ENCODE assay signal across 8 mouse cellular contexts in the genomic region with DNA sequence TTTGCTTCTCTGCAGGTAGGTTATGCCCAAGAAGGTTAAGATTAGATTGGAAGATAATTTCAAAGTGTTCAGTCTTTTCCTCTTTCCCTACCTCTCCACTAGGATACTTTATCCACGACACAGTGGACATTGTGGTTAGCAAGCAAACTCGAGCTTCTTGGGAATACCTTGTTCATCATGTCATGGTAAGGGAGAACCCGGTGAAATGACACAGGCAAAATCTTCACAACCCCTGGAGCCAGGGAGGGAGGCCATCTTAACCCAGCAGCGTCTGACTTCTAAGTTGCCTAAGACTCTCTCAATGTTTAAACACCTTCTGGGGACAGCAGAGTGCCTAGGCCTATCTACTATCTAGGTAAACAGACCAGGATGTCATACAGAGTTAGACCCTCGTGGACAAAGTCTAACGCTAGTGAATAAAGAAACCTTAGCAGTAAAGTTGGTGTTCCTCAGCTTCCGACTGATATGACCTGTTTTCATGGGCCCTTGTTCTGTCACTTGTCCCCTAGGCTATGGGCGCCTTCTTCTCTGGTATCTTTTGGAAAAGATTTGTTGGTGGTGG. TPM values are rescaled to one million over a fixed set of nuclear protein-coding genes. Genes with fewer than 3 reads are reported as not detected.
DNase-seq lines count a peak whose midpoint lies in the region; ATAC-seq and TF ChIP-seq lines count a peak whose summit lies in the region.

No protein-coding gene starts in this region.

- peak overlapping the region; percentile 96 for H3K27ac ChIP-seq in kidney, postnatal 0 days
- peak overlapping the region; percentile 92 for H3K27ac ChIP-seq in embryonic facial prominence, embryonic 10.5 days (replicated peaks)
- H3K27ac ChIP-seq in limb, embryonic 10.5 days = peak overlapping the region; percentile 90
- H3K27ac ChIP-seq in neural tube, embryonic 15.5 days (replicated peaks) = peak overlapping the region; percentile 90; the same call in 1 of the 2 replicates

- no peak for TF ChIP-seq CTCF in kidney, postnatal 0 days (IDR thresholded peaks at IDR 0.05; ENCODE audit: low read depth)

- peak overlapping the region; percentile 25; the same call in 1 of the 2 replicates for H3K9ac ChIP-seq in kidney, postnatal 0 days (ENCODE audit: low read depth, low read length)
- peak overlapping the region; percentile 53; the same call in 1 of the 2 replicates for H3K9ac ChIP-seq in neural tube, embryonic 15.5 days (replicated peaks)

- ATAC-seq in kidney, postnatal 0 days (replicated peaks; ENCODE audit: low FRiP score, low read depth) = no peak
- ATAC-seq in neural tube, embryonic 15.5 days (ENCODE audit: low FRiP score) = no peak

- no peak for DNase-seq in kidney, postnatal 0 days (ENCODE audit: low spot score)
- no peak for DNase-seq in kidney, postnatal 25 days
- no peak for DNase-seq in embryonic facial prominence, embryonic 10.5 days (ENCODE audit: low spot score)
- no peak for DNase-seq in limb, embryonic 10.5 days (ENCODE audit: low spot score)
- no peak for DNase-seq in cerebellum, postnatal 10 days
- DNase-seq in natural killer cell, adult 2 months (ENCODE audit: low spot score in 2 of 2) = no peak
- no peak for DNase-seq in left cerebral cortex, adult 11 months (ENCODE audit: low spot score)

- WGBS in kidney, postnatal 0 days = 25% methylated on average over 8 of the region's 8 CpGs
- WGBS in embryonic facial prominence, embryonic 10.5 days = 33% methylated on average over 8 of the region's 8 CpGs
- 30% methylated on average over 8 of the region's 8 CpGs for WGBS in limb, embryonic 10.5 days
- WGBS in neural tube, embryonic 15.5 days = 27% methylated on average over 8 of the region's 8 CpGs

- no peaks in the 10 kb centered on the region for H3K27me3 ChIP-seq in kidney, postnatal 0 days (ENCODE audit: insufficient read depth, low read length)
- no peaks in the 10 kb centered on the region for H3K27me3 ChIP-seq in embryonic facial prominence, embryonic 10.5 days (replicated peaks; ENCODE audit: low read depth, poor library complexity, severe bottlenecking)
- H3K27me3 ChIP-seq in limb, embryonic 10.5 days (ENCODE audit: low read depth, poor library complexity, severe bottlenecking) = no peaks in the 10 kb centered on the region
- no peaks in the 10 kb centered on the region for H3K27me3 ChIP-seq in neural tube, embryonic 15.5 days (replicated peaks)

- H3K9me3 ChIP-seq in kidney, postnatal 0 days (replicated peaks; ENCODE audit: low read length) = no peaks in the 10 kb centered on the region
- no peaks in the 10 kb centered on the region for H3K9me3 ChIP-seq in embryonic facial prominence, embryonic 10.5 days
- H3K9me3 ChIP-seq in limb, embryonic 10.5 days (replicated peaks) = no peaks in the 10 kb centered on the region
- H3K9me3 ChIP-seq in neural tube, embryonic 15.5 days (replicated peaks) = no peaks in the 10 kb centered on the region

- H3K4me3 ChIP-seq in kidney, postnatal 0 days (replicated peaks; ENCODE audit: low read depth, low read length) = peak overlapping the region; percentile 52; the same call in 1 of the 2 replicates
- H3K4me3 ChIP-seq in embryonic facial prominence, embryonic 10.5 days = peak overlapping the region; percentile 70
- peak overlapping the region; percentile 61 for H3K4me3 ChIP-seq in limb, embryonic 10.5 days
- peak overlapping the region; percentile 62 for H3K4me3 ChIP-seq in neural tube, embryonic 15.5 days (replicated peaks)

- H3K4me1 ChIP-seq in kidney, postnatal 0 days (replicated peaks; ENCODE audit: insufficient read depth, low read length) = peaks cover 26% of the 10 kb centered on the region
- H3K4me1 ChIP-seq in embryonic facial prominence, embryonic 10.5 days = peaks cover 75% of the 10 kb centered on the region
- peaks cover 71% of the 10 kb centered on the region for H3K4me1 ChIP-seq in limb, embryonic 10.5 days
- H3K4me1 ChIP-seq in neural tube, embryonic 15.5 days = peaks cover 73% of the 10 kb centered on the region

- H3K4me2 ChIP-seq in kidney, postnatal 0 days (ENCODE audit: low read length) = peak overlapping the region; percentile 89
- H3K4me2 ChIP-seq in neural tube, embryonic 15.5 days = peak overlapping the region; percentile 79

- peaks cover 19% of the 10 kb centered on the region; the same call in 1 of the 2 replicates for H3K36me3 ChIP-seq in kidney, postnatal 0 days (ENCODE audit: insufficient read depth, low read length)
- peaks cover 41% of the 10 kb centered on the region for H3K36me3 ChIP-seq in embryonic facial prominence, embryonic 10.5 days (replicated peaks)
- H3K36me3 ChIP-seq in limb, embryonic 10.5 days = peaks cover 39% of the 10 kb centered on the region
- peaks cover 24% of the 10 kb centered on the region for H3K36me3 ChIP-seq in neural tube, embryonic 15.5 days

RNA-seq across cellular contexts. Expression of gene Tlcd1, which starts 3.0 kb away (rescaled TPM):
- polyA plus RNA-seq in kidney, postnatal 0 days (2015; fragmentation: Nextera tagmentation; extraction: Ambion mirVana) = 43.4 and 46.6 TPM in 2 replicates
- polyA plus RNA-seq in embryonic facial prominence, embryonic 10.5 days (2016; fragmentation: Nextera tagmentation; extraction: Ambion mirVana) = 8.8 and 9.2 TPM in 2 replicates
- polyA plus RNA-seq in limb, embryonic 10.5 days (2016; fragmentation: Nextera tagmentation; extraction: Ambion mirVana) = 10.0 and 13.1 TPM in 2 replicates
- polyA plus RNA-seq in neural tube, embryonic 15.5 days (2015; fragmentation: Nextera tagmentation; extraction: Ambion mirVana) = 19.3 and 20.0 TPM in 2 replicates

RNA-seq across cellular contexts. Expression of gene Nek8, which starts 3.0 kb away (rescaled TPM):
- 18.2 and 19.9 TPM in 2 replicates for polyA plus RNA-seq in kidney, postnatal 0 days (2015; fragmentation: Nextera tagmentation; extraction: Ambion mirVana)
- 13.5 and 15.3 TPM in 2 replicates for polyA plus RNA-seq in embryonic facial prominence, embryonic 10.5 days (2016; fragmentation: Nextera tagmentation; extraction: Ambion mirVana)
- 17.3 and 19.9 TPM in 2 replicates for polyA plus RNA-seq in limb, embryonic 10.5 days (2016; fragmentation: Nextera tagmentation; extraction: Ambion mirVana)
- 7.0 and 9.7 TPM in 2 replicates for polyA plus RNA-seq in neural tube, embryonic 15.5 days (2015; fragmentation: Nextera tagmentation; extraction: Ambion mirVana)

RNA-seq across cellular contexts. Expression of gene Rpl23a, which starts 3.9 kb away (rescaled TPM):
- polyA plus RNA-seq in kidney, postnatal 0 days (2015; fragmentation: Nextera tagmentation; extraction: Ambion mirVana) = 1,409 and 1,636 TPM in 2 replicates
- polyA plus RNA-seq in embryonic facial prominence, embryonic 10.5 days (2016; fragmentation: Nextera tagmentation; extraction: Ambion mirVana) = 1,123 and 1,138 TPM in 2 replicates
- polyA plus RNA-seq in limb, embryonic 10.5 days (2016; fragmentation: Nextera tagmentation; extraction: Ambion mirVana) = 1,157 and 1,293 TPM in 2 replicates
- 774 and 869 TPM in 2 replicates for polyA plus RNA-seq in neural tube, embryonic 15.5 days (2015; fragmentation: Nextera tagmentation; extraction: Ambion mirVana)

RNA-seq across cellular contexts. Expression of gene Rab34, which starts 8.7 kb away (rescaled TPM):
- polyA plus RNA-seq in kidney, postnatal 0 days (2015; fragmentation: Nextera tagmentation; extraction: Ambion mirVana) = 129 and 131 TPM in 2 replicates
- 107 and 123 TPM in 2 replicates for polyA plus RNA-seq in embryonic facial prominence, embryonic 10.5 days (2016; fragmentation: Nextera tagmentation; extraction: Ambion mirVana)
- polyA plus RNA-seq in limb, embryonic 10.5 days (2016; fragmentation: Nextera tagmentation; extraction: Ambion mirVana) = 139 and 141 TPM in 2 replicates
- 66.1 and 71.0 TPM in 2 replicates for polyA plus RNA-seq in neural tube, embryonic 15.5 days (2015; fragmentation: Nextera tagmentation; extraction: Ambion mirVana)

RNA-seq across cellular contexts. Expression of gene Proca1, which starts 13.7 kb away (rescaled TPM):
- polyA plus RNA-seq in kidney, postnatal 0 days (2015; fragmentation: Nextera tagmentation; extraction: Ambion mirVana) = 3.1 and 3.2 TPM in 2 replicates
- 1.6 and 2.3 TPM in 2 replicates for polyA plus RNA-seq in embryonic facial prominence, embryonic 10.5 days (2016; fragmentation: Nextera tagmentation; extraction: Ambion mirVana)
- polyA plus RNA-seq in limb, embryonic 10.5 days (2016; fragmentation: Nextera tagmentation; extraction: Ambion mirVana) = 0.88 and 1.6 TPM in 2 replicates
- polyA plus RNA-seq in neural tube, embryonic 15.5 days (2015; fragmentation: Nextera tagmentation; extraction: Ambion mirVana) = 3.3 and 4.8 TPM in 2 replicates
